Mouse (Mus musculus): ENCODE measurements around the gene Slc34a2.
A peak's percentile ranks its signal among the peaks of the same experiment; 100 is the strongest.

Slc34a2 gene

GRCm38 (mm10) chr5:53031346-53031745, 6.5 kb upstream of the Slc34a2 start:
- DNase-seq = no peak

DNA sequence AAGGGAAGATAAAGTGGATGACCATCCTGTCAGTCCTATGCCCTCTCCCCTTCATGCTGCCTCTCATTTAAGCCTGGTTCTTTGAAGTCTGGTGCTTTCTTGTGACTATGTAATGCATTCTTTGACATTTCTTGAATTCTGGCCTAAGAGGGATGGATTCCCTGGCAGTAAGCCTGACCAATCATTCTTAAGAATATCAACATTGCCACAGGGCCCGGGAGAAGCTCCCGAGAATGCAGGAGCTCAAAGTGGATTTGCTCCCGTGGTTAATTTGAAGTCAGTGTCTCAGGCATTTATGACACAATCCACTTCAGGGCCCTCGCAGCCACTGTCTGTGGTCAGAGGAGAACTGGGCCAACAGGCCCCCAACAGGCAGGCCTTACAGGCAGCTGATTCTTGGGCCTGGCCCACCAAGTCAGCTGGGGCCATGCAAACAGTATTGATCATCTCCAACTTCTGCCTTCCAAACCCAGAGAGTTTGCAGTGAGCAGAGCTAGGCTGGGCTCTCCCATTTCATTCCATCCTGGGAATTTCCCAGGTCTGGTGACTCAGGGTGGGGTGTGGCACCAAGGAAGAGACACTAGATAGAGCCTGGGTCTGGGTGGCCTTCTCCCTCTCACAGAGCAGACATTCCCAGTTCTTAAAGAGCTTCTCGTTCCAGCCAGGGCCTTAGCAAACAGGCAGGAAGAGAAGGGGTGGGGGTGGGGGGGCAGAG, 4.3 kb downstream of the Slc34a2 start:
- DNase-seq = no peak

- no peak for DNase-seq
These were observed 5.0 kb downstream of the Slc34a2 start for GRCm38 (mm10) chr5:53042771-53043371.

- no peak for DNase-seq
These were observed 5.8 kb downstream of the Slc34a2 start for GRCm38 (mm10) chr5:53043716-53044115.

DNA sequence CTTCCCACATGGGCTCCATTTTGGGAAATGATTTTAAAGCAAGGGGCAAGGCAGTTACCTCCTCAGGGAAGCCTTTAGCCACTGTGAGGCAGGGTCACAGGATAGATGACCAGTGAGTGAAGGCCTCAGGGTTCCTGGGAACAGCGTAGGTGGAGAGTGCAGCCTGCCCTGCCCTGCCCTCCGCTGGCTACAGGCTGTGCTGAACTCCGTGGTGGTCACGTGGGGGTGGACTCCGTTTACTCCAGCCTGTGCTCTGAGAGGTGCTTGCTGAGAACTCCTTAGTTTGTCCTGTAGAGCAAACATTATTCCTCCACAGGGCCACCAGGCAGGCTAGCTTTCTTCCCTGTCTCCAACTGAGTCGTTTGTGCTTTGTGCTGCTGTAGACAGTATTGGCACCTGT, 10.1 kb downstream of the Slc34a2 start:
- DNase-seq = no peak

GRCm38 (mm10) chr5:53048599-53048998, 10.7 kb downstream of the Slc34a2 start:
- DNase-seq = no peak

GRCm38 (mm10) chr5:53049046-53049445, 11.2 kb downstream of the Slc34a2 start:
- peak; percentile 32 to 45 for DNase-seq

GRCm38 (mm10) chr5:53050963-53051362, 13.1 kb downstream of the Slc34a2 start:
- no peak for DNase-seq

DNA sequence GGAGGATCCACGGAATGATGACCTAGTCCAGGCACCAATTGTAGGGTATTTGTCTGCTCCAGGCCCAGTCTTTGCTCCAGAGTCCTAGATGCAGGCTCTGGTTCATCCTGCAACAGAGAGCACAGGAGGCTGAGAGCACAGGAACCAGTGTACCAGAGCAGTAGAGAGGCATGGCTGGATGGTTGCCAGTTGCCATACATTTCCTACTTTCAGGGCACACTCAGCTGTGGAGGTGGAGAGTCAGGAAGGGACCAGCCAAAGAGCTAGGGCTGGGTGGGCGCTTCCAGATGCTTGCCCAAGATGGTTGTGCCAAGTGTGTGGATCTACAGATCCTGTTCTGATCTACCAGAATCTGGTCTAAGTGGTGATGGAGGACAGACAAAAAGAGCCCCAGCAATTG, 15.4 kb downstream of the Slc34a2 start:
- DNase-seq = no peak

GRCm38 (mm10) chr5:53061532-53062130, 23.8 kb downstream of the Slc34a2 start:
- DNase-seq = no peak

DNA sequence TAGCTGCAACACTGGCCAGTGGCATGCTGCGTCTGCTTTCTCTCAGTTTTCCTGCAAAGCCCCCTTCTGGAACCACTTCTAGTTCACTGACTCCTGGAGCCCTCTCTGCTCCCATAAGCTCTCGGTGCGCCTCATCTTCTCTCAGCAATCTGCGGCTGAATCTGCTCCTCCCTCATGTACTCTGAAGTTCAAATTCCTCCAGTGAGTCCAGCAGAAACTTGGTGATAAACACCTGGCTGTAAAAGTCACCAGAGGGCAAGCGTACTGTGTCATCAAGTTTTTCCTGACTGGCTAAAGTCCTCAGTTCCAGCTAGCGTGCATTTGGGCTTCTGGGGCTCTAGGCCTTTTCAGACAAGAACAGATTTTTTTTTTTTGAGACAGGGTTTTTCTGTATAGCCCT, 36.7 kb downstream of the Slc34a2 start:
- DNase-seq = no peak

DNA sequence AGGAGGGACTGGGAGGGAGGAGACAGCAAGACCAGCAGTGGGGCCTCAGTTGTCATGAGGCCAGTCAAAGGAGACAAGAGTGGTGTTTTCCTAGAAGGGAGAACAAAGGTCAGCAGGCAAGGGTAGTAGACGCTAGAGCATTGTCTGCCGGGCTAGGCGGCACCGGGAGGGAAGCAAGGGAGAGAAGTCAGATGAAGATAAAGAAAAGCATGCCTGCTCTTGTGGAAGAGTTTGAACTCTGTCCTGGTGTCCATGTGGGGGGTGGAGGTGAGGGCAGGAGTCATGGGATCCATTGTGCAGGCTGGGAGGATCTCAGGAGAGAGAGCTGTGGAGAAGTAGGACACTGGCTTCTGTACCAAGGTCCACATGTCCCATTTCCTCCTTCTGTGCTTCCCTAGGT, 40.6 kb downstream of the Slc34a2 start:
- DNase-seq = no peak

DNA sequence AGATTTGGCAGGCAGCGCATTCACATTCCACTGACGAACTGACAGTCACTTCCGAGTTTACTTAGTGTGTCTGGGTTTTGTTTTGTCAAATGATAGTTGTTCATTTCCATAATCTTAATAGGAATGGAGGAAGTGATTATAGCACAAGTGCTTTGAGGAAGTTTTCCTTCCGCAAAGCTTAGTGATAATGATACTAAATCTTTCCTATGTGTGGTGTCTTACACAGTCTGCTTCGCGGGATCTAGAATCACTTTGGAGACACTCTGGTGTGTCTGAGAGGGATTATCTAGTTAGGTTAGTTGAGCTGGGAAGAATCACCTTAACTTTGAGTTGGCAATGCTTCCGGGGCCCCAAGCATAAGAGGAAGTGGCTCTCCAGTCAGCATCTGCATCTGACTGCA, 49.6 kb downstream of the Slc34a2 start:
- no peak for DNase-seq

- DNase-seq = no peak
These were observed 53.5 kb downstream of the Slc34a2 start for GRCm38 (mm10) chr5:53091331-53091730.

GRCm38 (mm10) chr5:53101848-53102473, 64.1 kb downstream of the Slc34a2 start:
- no peak for DNase-seq

GRCm38 (mm10) chr5:53104177-53104855, 66.4 kb downstream of the Slc34a2 start:
- DNase-seq = peak; percentile 52 to 54

GRCm38 (mm10) chr5:53105716-53106115, 67.8 kb downstream of the Slc34a2 start:
- DNase-seq = peak; percentile 79 to 92

- DNase-seq = no peak
These were observed 68.2 kb downstream of the Slc34a2 start for GRCm38 (mm10) chr5:53106125-53106524.

- DNase-seq = no peak
These were observed 68.8 kb downstream of the Slc34a2 start for GRCm38 (mm10) chr5:53106731-53107130.

DNA sequence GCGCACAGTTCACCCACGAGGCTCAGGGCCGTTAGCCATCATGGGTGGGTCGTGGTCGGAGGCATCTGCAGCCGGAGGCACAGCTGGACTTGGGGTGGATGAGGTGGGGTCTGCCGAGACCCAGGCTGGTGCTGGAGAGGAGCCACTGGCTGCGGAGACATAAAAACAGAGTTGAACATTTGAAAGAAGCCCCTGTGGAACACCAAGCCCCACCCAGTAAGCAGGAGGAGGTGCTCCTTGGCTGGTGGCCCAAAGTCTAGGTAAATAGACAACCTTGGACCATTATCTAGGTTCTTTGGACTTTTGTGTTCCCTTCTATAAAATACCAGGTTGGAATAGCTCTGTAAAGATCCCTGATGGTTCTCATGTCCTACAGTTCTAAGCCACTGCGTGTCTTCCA, 70.1 kb downstream of the Slc34a2 start:
- DNase-seq = no peak

- no peak for DNase-seq
These were observed 70.8 kb downstream of the Slc34a2 start for GRCm38 (mm10) chr5:53108668-53109067.

- no peak for DNase-seq
These were observed 72.3 kb downstream of the Slc34a2 start for GRCm38 (mm10) chr5:53110225-53110624.

DNA sequence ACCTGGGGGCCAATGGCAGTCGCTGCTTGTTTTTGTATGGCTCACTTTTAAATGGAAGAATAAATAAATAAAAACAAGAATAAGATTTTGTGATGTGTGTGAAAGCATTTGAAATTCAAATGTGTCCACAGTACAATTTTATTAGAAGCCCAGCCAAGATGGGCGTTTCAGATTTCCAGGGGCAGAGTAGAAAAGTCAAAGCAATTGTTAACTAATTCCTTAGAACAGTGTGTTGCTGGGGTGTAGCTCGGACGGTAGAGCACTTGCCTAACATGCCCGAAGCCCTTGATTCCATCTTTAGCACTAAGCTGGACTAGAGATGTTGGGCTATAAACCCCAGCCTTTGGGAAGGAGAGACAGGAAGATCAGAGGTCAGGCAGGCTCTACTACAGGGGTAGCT, 73.2 kb downstream of the Slc34a2 start:
- no peak for DNase-seq

All from cerebellum, postnatal 25 days (tissue).